Mouse (Mus musculus): ENCODE data around the gene Gm6205.
"Not testable (repeated sequence)": the region's sequence is repeated elsewhere in the genome, so short reads cannot be mapped to it uniquely, and the experiment has no call there.

Gm6205 gene

DNA sequence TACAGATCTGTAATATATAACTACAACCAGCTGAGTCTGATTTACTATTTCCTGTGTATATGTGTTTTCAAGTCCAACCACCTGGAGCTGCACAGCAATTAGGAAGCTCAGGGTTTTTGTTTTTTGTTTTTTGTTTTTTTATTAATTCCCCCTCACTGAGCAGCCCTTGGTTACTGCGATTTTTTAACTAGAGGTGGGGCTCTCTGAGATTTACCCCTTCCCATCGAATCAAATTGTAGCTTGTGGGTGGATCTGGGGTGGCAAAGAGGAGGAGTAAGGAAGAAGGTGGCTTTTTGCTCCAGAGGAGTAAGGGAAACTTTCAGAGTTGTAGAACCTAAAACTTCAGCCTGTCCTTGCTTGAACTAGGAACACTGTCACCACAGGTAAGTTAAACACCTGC is at the start of gene Gm6205:
Gm6205 (plus strand) TSS at position 301 of the 400 bp plus-strand sequence.
- not testable (repeated sequence) for DNase-seq (ENCODE audit: extremely low read depth, insufficient read length, low spot score)

DNA sequence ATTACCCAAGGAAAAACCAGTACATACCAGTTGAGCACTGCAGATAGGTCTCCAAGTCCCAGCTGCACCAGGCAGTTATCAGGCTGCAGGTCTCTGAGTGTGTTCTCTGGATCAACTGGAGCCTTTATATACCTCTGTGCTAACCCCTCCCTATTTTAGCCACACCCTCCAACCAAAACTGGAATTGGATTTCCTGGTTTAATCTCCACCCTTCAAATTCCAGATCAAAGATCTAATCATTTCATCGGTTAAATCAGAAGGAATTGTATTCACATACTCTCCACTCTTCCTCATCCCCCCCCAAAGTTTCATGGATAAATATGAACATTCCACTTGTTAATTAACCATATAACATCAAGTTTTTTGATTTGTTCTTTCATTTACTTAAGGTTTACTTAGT is 31.9 kb upstream of the Gm6205 start, which contains the start of gene Gm3147:
Gm3147 (minus strand) TSS at position 101 of the 400 bp plus-strand sequence.
- DNase-seq (ENCODE audit: extremely low read depth, insufficient read length, low spot score): not testable (repeated sequence)

DNA sequence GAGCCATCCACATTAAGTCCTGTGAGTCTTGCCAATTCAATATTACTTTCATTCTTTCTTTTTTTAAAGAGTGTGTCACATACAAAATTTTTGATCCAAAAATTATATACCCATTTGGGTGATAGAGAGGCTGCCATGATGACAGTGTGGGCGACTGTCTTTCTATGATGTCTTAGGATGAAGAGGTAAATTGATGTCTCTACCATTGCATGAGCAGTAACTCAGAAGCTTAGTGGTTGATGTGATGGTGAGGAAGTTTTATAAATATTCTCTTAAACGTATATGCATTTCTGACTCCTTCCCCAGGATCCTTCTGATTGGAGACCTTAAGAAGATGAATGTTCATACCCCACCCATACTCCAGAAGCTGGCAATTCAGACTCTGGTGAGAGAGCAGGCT is 24.5 kb upstream of the Gm6205 start, which contains the start of gene Gm6509:
Gm6509 (plus strand) TSS at position 301 of the 400 bp plus-strand sequence.
- not testable (repeated sequence) for DNase-seq (ENCODE audit: extremely low read depth, insufficient read length, low spot score)
